Mouse (Mus musculus): ENCODE data around the gene Tbk1.

Gene Tbk1

DNA sequence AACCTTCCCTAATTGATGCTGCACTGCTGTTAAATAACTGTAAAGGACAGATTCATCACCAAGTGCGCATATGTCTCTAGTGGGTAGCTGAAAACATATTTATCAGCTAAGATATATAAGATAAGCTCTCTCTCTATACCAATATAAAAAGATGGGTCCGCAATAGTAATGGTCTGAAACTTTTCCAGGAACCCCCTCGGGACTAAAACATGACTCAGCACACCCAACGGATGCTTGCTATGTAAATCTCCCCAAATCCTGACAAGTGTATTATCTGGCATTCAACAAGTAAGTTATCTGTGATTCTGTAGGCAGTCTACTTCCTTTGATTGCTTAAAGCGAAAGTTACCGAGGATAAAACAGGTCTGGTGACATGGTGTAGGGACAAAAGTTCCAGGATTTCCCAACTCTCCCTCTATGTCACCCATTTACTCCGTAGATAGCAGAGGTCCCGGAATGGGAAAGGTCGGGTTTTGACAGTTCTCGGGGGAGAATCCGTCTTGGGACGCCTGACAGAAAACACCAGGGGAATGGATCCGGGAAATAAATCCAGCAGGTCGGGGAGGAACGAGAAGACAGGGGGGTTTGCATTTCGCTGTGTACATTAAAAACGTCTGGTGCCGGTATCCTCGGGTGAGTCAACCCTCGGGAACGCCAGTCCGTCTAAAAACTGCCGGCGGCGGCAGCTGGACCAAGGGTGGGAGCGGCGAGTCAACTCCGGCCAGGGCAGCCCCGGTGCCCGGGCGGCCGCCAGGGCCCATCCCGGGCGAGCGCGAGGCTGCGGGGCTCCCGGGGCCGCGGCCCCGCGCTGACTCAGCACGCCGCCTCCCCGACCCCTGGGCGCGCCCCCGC is 570 bp downstream of the Tbk1 start:
- DNase-seq = no peak

DNA sequence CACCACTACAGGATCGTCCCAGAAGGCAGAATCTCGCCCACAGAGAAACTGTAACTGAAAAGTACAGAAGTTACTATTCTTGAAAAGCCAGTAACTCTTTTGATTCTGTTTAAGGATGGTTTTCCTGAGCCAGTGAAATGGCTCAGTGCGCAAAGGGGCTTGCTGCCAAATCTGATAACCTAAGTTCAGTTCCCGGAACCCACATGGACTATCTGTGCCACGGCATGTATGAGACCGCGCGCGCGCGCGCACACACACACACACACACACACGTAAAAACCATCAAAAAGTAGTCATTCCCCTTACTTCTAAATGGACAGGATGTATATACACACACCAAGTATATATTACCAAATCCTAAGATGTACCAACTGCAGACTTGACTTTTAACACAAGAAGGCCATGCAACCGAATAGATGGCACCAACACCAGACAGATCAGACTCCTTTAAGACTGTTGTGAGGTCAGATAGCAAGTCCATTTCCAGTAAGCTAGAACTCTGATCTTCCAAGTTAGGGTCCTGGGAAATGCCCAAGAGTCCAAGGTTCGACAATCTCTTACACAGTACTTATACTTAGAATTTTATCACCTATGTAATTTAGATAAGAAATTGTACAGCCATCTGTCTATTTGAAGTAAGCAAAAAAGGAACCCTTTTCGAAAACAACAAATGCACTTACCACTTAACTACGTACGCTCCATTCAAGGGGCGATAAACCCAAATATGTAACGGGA is 1.4 kb downstream of the Tbk1 start:
- no peak for DNase-seq

DNA sequence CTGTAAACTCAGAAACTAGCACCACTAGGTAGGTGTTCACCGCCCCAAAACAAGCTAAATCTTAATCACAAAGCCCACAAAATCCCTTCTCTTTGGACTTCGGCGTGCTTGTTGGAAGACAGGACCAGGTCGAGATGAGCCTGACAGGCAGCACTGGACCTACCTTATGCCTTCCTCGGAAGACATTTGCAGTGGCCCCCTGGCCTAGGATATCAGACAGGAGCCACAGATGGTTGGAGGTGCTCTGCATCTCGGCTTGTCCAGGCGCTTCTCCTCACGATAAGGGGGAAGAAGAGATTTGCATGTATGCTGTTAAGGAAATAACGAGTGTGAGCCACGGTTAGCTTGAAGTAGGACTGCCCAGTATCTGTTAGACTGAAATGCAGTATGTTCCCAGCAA is 2.6 kb downstream of the Tbk1 start:
- no peak for DNase-seq

DNA sequence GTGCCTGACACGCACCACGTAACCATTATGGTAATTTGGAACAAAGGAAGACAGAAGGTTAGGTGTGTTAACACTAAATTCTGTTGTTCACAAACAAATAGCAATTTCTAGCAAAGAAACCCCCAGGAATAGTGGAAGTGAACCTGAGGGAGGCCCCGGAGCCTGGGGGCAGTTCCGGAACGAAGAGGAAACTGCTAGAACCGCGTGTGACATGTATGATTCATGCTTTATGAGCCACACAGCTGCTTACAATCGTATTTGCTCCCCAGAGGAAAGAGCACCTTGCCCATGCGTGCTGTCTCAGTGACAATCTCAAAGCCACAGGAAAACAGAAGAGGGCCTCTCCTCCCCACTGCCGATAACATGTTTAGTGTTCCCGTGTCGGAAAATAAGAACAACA is 3.6 kb downstream of the Tbk1 start:
- DNase-seq = no peak

DNA sequence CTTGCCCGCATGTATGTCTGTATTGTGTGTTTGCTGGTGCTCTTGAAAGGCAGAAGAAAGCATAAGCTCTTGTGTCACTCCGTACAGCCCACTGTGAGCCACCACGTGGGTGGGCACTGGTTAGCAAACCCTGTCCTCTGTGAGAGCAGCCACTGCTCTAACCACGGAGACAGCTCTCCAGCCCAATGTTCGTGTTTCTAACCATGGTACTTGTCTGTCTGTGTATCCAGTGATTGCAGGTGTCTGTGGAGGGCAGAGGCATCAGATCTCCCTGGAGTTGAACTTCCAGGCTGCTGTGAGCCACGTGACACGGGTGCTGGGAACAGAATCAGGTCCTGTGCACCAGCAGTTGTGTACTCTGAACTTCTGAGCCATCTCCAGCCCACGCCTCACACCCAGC is 4.3 kb downstream of the Tbk1 start:
- DNase-seq = no peak

DNA sequence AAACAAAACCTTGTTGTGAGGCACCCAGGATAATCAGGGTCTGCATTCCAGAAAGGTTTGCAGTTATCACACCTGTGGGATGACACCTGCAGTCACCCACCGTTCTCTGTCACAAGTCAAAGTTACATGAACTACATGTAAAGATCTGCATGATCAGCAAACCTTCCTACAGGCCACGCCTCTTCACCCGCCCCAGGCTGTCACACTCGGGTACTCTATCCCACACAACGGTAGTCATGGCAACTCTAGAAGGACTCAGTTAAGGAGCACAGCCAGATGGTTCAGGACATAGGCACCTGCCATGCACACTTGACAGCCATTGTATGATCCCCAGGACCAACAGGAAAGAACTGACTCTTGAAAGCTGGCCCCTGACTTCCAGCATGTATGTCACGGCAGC is 5.2 kb downstream of the Tbk1 start:
- no peak for DNase-seq

DNA sequence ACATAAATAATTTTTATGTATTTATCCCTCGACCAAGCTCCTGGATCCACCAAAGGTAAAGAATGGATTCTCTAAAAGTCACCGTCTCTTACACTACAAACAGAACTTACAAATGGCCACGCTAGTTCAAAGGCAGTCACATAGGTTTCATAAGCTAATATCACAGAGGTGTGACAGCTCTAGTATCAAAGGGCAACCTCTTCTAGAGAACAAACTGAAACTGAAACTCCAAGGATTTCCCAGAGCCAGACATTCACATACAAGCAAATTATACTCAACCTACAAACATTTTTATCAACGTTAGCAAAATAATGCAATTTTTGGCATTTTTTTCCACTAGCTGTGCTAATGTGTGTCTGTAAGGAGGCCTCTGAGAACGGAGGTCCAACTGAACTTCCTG is 6.2 kb downstream of the Tbk1 start:
- no peak for DNase-seq

DNA sequence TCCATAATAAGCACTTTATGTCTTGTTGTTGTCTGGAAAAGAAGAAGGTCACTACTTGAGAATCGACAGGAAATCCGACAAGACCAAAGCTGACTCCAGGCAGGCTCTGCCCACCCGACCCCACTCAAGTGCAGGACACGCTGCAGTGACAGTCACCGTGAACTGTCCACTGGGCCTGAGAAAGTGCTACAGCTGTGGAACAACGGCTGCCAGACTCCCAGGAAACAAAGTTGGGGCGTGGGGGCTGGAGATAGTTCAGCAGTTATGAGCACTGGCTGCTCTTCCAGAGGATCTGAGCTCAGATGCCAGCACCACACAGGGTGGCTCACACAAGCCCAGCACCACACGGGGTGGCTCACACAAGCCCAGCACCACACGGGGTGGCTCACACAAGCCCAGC is 10.2 kb downstream of the Tbk1 start:
- no peak for DNase-seq

DNA sequence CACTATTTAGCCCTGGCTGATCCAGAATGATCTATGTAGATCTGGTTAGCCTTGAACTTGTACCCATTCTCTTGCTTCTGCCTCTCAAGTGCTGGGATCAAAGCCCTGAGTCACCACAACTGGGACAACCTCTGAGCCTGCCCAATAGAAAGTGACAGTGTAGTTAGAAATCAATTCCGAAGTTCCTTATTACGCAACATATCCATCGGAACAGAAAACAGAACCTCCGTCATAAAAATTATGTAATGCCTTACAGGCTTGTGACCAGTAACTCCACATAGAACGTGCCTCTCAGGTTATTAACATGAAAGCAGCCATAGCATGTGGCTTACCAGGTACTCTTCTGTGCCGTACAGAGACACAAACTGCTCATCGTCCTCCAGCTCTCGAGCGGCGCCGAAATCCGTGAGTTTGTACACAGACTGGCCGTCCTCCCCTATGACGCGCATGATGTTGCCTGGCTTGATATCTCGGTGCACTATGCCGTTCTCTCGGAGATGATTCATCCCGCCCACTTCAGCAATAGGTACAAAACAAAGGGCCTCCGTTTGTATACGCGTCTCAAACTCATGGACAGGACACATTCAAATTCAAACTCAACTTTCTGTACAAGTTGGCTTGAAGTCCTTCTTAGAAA is 15.0 kb downstream of the Tbk1 start:
- DNase-seq = no peak

DNA sequence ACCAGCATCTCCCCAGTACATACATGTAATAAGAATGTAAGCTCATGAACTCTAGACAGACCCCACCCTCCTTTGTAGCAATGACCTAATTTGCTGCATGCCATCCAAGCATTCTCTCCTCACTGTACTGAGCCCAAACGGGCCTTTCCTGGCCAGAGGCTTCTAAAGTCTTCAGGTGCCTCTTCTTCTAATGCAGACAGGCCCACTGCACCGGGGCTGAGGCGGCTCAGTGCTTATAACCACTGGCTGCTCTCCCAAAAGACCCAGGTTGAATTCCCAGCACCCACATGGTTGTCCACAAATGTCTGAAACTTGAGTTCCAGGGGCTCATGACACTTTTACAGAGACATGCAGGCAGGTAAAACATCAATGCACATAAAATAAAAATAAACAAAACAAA is 15.6 kb downstream of the Tbk1 start:
- no peak for DNase-seq

DNA sequence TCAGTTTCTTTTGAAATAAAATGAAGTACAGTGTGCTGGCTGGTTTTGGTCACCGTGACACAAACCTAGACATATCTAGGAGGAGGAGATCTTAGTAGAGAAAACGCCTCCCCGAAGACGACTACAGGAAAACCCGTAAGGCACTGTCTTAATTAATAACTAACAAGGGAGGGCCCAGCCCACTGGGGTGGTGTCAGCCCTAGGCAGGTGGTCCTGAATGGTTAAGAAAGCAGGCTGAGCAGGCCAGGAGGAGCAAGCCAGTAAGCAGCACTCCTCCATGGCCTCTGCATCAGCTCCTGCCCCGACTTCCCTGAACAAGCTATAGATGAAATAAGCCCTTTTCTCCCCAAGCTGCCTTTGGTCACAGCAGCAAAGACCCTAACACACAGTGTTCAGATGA is 16.8 kb downstream of the Tbk1 start:
- DNase-seq = no peak

DNA sequence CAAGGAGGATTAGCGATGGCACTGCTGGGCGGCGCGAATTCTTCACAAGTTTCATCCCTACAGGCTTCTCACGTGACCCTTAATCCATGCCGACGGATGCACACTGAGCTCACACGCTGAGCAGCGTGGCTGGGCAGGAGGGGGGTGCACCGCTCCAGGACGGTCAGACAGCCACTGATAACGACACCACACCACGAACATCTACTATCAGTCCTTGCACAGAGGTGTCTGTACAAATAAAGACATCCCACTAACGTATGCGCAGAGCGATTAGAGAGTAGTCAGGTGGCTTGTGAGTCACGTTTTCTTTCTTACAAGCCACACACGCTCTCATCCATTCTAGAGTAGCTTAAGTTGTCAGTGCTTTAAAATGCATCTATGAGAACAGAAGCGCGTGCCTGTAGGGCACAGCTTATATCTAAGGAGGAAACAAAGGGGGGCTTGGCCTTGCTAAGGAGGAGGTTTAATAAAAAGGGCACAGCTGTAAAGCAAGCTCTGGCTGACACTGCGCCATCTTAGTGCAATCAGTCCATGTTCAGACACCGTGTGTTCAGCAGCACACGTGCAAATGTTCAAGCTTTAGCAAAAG is 17.5 kb downstream of the Tbk1 start:
- DNase-seq = no peak

DNA sequence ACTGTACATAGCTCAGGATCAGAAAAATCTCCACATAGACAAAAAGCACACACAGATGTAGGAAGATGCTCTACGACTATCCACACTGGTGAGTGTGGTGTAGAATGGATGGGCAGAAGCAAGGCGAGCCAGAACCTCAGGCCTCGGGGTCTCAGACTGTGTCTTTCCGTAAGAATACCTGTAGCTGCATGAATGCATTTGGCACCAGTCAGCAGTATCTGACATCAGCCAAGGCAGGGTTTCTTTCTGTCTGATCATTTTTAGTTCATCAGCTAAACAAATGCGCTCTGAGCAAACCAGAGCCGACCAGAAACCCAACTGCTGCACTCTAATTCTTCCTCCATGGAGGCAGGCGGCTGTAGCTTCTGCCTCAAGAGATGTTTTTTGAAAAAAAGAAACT is 18.1 kb downstream of the Tbk1 start:
- DNase-seq = no peak

DNA sequence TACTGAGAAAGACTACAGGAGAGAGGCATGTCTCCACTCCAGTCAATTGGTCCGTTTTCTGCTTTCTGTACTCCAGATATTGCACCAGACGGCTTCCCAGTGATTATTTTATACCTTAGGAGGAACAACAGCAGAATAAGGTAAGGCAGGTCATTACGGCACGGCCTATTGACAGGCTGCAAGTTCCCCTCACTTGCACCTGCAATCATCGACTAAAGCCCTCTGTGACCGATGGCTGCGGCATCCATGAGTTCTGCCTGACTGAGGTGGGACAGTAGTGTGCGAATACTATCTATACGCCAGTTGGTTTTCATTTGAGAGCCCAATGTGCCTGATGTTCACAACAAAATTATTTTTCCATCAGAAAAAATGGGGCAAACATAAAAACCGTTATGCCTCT is 18.6 kb downstream of the Tbk1 start:
- DNase-seq = no peak

DNA sequence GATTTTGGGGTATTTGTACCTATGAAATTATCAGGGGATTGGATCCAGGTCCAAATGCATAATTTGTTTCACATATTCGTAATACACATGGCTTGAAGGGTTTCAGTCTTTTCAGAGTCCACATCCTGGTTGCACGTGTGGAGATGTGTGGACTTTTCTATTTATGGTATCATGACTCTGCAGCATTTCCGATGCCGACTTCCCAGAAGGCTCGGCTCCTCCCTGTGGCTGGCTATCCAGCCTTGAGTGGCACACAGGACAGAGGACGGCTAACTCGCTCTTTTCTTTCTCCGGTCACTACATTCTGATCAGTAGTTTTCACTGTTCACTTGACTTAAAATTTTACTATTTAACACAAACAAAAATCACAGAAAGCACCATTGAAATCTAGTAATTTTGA is 22.1 kb downstream of the Tbk1 start:
- DNase-seq = no peak

DNA sequence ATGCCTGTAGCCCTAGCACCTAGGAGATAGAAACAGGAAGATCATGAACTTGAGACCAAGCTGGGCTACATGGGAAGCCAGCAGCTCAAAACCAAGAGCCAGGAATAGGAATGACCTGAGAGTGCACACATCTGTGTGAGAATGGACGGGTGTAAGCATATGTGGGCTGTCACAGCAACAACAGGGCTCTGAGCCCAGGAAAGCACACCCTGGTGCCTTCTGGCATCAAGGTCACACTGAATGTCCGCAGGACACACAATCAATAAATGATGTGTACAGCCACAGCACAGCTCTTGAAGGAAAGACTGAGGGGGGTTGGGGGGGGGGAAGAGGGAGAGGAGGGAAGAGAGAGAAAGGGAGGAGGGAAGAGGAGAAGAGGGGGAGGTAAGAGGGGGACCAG is 28.4 kb downstream of the Tbk1 start:
- no peak for DNase-seq

DNA sequence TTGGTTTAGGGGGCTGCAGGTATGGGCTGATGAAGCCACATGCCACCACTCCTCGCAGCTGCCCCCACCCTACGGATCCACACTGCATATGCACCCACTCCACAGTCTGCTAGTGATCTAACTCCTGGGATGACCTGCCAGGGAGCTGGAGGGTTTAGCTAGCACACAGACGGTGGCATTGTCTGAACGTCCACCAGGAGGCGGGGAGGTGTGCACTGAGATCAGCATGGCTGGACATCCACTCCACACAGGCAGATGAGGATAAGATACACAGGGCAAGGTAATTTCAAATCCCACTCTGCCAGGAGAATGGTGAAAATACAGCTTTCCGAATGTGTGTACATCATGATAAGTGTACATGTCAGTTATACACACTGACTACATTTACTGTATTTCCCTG is 30.3 kb downstream of the Tbk1 start:
- peak; percentile 14 for DNase-seq

DNA sequence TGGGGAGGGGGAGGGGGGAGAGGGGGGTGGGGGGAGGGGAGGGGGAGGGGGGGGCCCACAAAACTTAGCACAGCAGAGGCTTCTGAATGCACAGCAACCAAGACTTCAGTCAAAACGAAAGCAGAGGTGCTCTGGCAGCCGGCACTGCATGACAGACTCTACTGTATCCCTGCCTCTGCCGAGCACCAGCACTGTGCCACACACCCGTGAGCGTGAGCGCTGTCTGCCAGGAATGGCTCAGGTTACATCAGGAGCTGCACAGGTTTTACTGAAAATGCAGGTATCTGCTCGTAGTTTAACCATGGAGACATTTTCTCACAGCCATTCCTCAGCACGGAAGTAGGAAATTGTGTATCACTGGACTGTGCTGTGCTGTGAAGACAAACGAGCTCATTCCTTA is 36.3 kb downstream of the Tbk1 start:
- DNase-seq = no peak

DNA sequence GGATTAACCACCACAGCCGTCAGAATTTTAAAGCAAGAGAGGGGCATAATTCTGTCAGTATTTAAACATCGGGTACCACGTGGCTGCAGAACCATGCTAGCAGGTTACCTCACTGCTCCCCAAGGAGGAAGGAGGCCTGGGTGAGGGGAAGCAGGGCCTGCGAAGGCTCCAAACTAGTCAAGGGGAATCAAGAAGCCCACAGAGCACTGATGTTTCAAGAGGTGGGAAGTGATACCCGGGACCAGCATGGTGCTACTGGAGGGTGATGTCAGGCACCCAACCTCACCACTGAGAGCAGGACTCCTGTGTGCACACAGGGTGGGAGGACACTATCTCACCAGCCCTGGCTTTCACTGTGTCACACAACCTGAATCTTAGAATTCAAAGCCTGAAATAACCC is 36.9 kb downstream of the Tbk1 start:
- DNase-seq = no peak

DNA sequence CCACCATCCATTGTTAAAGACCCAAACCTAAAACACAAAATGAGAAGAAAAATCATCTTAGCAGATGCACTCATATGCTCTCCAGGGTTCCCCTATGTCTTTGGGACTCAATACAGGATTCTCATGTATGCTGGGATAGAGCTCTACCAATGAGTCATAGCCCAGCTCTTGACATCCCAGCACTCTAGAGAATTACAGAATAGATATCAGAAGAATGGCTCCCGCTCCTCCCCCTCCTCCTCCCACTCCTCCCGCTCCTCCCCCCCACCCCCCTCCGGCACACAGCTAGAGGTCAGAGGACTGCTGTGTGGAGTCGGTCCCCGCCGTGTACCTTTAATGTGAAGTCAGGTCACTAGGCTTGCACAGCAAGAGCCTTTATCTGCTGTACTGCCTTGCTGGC is 39.4 kb downstream of the Tbk1 start:
- no peak for DNase-seq

DNA sequence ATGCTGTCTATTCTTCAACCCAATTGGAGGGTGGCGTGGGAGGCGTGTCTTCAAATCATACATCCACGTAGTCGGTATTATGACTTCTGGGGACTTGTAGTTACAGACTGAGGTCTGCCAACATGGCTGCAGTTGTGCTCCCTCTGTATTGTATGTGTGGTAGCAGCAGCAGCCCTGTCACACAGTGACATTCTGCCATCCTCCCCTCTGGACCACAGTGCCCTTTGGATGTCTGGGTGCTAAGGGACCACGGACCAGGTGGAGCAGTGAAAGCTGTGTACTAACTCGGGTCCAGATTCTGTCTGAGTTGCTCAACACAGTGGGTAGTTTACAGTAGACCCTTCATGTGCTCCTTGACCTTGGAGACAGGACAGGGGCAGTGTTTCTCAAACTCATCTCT is 43.0 kb downstream of the Tbk1 start:
- no peak for DNase-seq

DNA sequence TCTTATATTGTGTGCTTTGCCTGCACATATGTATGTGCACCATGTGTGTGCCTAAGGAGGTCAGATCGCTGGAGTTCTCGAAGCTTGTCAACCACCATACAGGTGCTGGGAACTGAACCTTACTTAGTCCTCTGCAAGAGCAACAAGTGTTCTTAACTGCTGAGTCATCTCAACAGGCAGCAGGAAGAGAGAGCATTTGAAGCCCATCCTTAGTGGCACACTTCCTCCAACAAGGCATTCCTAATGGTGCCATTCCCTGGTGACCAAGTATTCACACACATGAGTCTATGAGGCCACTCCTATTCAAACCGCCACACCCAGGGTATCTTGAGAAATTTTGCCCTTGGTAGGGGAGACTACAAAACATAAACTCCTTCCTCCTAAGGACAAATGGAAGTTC is 44.4 kb downstream of the Tbk1 start:
- DNase-seq = no peak

DNA sequence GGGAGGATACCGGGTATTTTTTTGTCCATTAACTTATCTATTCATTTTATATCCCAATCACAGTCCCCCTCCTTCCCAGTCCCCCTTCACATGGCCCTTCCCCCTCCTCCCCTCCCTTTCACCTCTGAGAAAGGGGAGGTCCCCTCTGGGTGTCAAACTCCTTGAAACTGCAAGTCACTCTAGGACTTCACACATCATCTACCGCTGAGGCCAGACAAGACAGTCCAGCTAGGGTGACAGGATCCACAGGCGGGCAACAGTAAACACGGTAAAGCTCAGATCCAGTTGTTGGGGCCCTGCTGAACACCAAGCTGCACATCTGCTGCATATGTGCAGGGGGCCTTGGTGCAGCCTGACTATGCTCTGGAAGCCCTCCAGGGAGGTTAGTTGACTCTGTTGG is 51.6 kb downstream of the Tbk1 start:
- no peak for DNase-seq

Measured in lung, postnatal 14 days (tissue).